Mouse (Mus musculus) liver, embryonic 16.5 days (tissue): ENCODE data around the gene Ccdc83. TPM values are rescaled to one million over a fixed set of nuclear protein-coding genes. Genes with fewer than 3 reads are reported as not detected.
A peak's percentile ranks its signal among the peaks of the same experiment; 100 is the strongest.
"Not testable (repeated sequence)": the region's sequence is repeated elsewhere in the genome, so short reads cannot be mapped to it uniquely, and the experiment has no call there.

Source experiments
- ATAC-seq: fragments of 200-750 bp; cut with Nextera tagmentation; 2 replicates; pipeline ENCODE4 v1.8.0; 2017; ENCODE audit warnings: low read depth, mild to moderate bottlenecking, moderate number of reproducible peaks, moderate library complexity
- H3K27ac ChIP-seq: fragments of 300-500 bp; sonication (generic); 2 replicates; pipeline ENCODE4 v1.5.1; 2014; ENCODE audit warnings: mild to moderate bottlenecking, low read length
- H3K27me3 ChIP-seq: fragments of 300-500 bp; sonication (generic); 2 replicates; pipeline ENCODE4 v1.6.1; 2014; ENCODE audit warnings: low read depth, low read length, mixed read lengths; ENCODE audit not compliant: control insufficient read depth, insufficient read depth
- H3K36me3 ChIP-seq: fragments of 300-500 bp; sonication (generic); 2 replicates; pipeline ENCODE4 v1.6.1; 2014; ENCODE audit warnings: mild to moderate bottlenecking; ENCODE audit not compliant: control insufficient read depth, insufficient read depth
- H3K4me1 ChIP-seq: fragments of 300-500 bp; sonication (generic); 2 replicates; pipeline ENCODE4 v1.6.1; 2014; ENCODE audit warnings: low read depth, low read length, mixed read lengths; ENCODE audit not compliant: control insufficient read depth
- H3K4me2 ChIP-seq: fragments of 300-500 bp; sonication (generic); 2 replicates; pipeline ENCODE4 v1.6.1; 2014; ENCODE audit warnings: low read depth, low read length, mixed read lengths
- H3K4me3 ChIP-seq: fragments of 300-500 bp; sonication (generic); 2 replicates; pipeline ENCODE4 v1.5.1; 2014; ENCODE audit warnings: low read depth, mild to moderate bottlenecking, low read length
- H3K9ac ChIP-seq: fragments of 300-500 bp; sonication (generic); 2 replicates; pipeline ENCODE4 v1.6.1; 2014; ENCODE audit warnings: low read depth, low read length
- H3K9me3 ChIP-seq: fragments of 300-500 bp; sonication (generic); replicated peaks from 2 replicates; pipeline ENCODE4 v1.6.1; 2016; ENCODE audit warnings: low read length; ENCODE audit not compliant: control insufficient read depth
- WGBS: fragments of 180-500 bp; shearing (Covaris S2); extraction: QIAGEN DNeasy Blood & Tissue Kit; methylation state at CpG from one replicate; pipeline ENCODE4 v1.1.7; 2014; ENCODE audit not compliant: insufficient replicate concordance; 5-methylcytosine and 5-hydroxymethylcytosine counted together
- polyA plus RNA-seq: library from polyadenylated mRNA; unstranded; fragments of >200 nt; fragmentation: Nextera tagmentation; extraction: Ambion mirVana; gene quantifications from 2 replicates; pipeline ENCODE4 v1.2.1, GENCODE M21; 2015

Gene Ccdc83
- polyA plus RNA-seq, 1 experiment from 2014 or later, result not detected

DNA sequence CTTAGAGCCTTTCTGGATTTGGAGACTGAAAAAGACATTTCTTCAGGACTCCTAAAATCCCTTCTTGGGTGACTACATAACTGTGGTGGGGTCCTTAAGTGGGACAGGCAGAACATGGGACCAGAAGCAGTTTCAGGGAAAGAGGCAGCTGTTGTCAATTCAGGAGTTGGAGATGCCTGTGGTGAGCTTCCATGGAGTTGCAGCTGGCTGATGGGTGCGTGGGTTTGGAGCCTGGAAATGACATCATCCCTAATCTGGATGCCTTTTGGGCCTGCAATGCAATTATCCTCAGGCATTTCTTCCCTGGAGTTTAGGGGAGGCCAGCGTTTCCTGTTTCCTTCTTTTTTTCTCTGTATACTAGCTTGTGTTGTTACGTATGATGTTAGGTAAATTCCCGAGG lies 31.7 kb downstream of the Ccdc83 start:
- no peak overlapping the region for H3K27ac ChIP-seq
- no peak overlapping the region for H3K4me3 ChIP-seq
- H3K9me3 ChIP-seq, result no peaks in the 10 kb centered on the region
- H3K36me3 ChIP-seq, result no peaks in the 10 kb centered on the region
- no peaks in the 10 kb centered on the region for H3K4me1 ChIP-seq
- ATAC-seq, result no peak
- no peak overlapping the region for H3K9ac ChIP-seq
- H3K4me2 ChIP-seq, result no peak overlapping the region
- no peaks in the 10 kb centered on the region for H3K27me3 ChIP-seq
- 42% methylated on average over 4 of the region's 4 CpGs for WGBS

DNA sequence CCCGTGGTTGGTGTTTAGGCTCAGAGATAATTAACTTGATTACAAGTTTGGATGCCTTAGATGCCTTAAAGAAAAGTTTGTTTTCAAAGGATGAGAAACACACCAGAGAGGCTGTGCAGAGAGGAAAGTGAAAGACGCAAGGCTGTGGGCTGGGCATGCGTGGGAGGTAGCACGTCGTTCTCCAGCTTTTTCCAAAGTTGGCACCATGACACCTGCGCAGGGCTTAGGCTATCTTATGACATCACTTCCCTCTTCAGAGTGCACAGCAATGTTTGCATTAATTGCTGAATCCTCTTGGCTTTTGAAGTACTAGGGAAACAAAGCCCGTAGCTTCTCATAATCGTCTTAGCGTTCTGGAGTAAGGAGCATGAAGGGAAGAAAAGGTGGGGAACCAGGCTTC lies 34.1 kb downstream of the Ccdc83 start:
- Histone ChIP-seq H3K36me3 (no peaks in the 10 kb centered on the region), H3K9me3 (no peaks in the 10 kb centered on the region), H3K4me3 (no peak overlapping the region), H3K27me3 (no peaks in the 10 kb centered on the region), H3K27ac (no peak overlapping the region), H3K9ac (no peak overlapping the region), H3K4me2 (no peak overlapping the region), H3K4me1 (no peaks in the 10 kb centered on the region)
- WGBS, result 72% methylated on average over 9 of the region's 9 CpGs
- no peak for ATAC-seq

DNA sequence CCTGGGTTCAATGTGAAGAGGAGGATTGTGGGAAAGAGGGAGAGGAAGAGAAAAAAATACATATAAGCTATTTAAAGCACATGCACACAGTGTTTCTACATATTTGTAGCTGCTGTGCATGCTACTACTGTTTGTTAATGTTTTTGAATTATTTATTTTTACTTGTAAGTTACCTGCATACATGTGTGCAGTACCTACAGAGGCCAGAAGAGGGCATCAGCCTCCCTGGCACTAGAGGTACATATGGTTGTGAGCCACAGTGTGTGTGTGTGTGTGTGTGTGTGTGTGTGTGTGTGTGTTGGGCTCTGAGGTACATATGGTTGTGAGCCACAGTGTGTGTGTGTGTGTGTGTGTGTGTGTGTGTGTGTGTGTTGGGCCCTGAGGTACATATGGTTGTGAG lies 36.7 kb downstream of the Ccdc83 start:
- not testable (repeated sequence) for H3K27ac ChIP-seq, H3K4me1 ChIP-seq, H3K9me3 ChIP-seq, H3K36me3 ChIP-seq, H3K4me2 ChIP-seq, H3K27me3 ChIP-seq, ATAC-seq, H3K4me3 ChIP-seq, H3K9ac ChIP-seq

DNA sequence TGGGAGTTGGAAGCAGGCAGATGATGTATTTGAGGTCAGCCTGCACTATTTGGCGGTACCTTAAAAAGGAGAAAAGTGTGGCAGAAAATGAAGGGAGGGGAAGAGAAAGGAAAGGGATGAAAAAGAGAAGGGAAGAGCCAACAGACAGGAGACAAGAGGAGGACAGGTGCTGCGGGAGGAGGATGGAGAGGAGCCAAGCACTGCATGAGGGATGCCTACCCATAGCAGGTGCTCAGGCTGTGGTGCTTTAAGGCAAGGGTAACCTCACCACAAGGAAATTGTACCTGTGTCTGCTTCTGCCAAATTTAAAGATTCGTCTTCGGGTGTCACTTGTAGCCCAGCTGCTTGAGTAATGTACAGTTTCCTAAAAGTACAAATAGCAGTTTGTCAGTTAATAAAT lies 37.5 kb downstream of the Ccdc83 start:
- Histone ChIP-seq H3K4me2 (no peak overlapping the region), H3K36me3 (no peaks in the 10 kb centered on the region), H3K4me3 (no peak overlapping the region), H3K27me3 (no peaks in the 10 kb centered on the region), H3K9ac (no peak overlapping the region), H3K9me3 (no peaks in the 10 kb centered on the region), H3K4me1 (no peaks in the 10 kb centered on the region), H3K27ac (no peak overlapping the region)
- WGBS, result 62% methylated on average over 4 of the region's 4 CpGs
- no peak for ATAC-seq

DNA sequence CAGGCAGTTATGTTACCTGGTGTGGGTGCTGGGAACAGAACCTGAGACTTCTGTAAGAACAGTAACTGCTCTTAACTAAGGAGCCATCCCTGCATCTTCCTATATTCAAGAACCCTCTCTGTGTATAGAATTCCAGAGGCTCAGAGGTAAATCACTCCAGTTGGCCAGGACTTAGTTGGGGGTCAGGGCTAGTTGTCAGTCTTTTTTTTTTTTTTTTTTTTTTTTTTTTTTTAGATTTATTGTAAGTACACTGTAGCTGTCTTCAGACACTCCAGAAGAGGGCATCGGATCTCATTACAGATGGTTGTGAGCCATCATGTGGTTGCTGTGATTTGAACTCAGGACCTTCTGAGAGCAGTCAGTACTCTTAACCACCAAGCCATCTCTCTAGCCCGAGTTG lies 44.1 kb downstream of the Ccdc83 start:
- no peak overlapping the region for H3K4me3 ChIP-seq
- no peak overlapping the region for H3K4me2 ChIP-seq
- H3K9me3 ChIP-seq, result no peaks in the 10 kb centered on the region
- no peak overlapping the region for H3K27ac ChIP-seq
- no peaks in the 10 kb centered on the region for H3K36me3 ChIP-seq
- ATAC-seq, result no peak
- no peaks in the 10 kb centered on the region for H3K4me1 ChIP-seq
- no peak overlapping the region for H3K9ac ChIP-seq
- no peaks in the 10 kb centered on the region for H3K27me3 ChIP-seq
- 38% methylated on average over 2 of the region's 2 CpGs for WGBS

DNA sequence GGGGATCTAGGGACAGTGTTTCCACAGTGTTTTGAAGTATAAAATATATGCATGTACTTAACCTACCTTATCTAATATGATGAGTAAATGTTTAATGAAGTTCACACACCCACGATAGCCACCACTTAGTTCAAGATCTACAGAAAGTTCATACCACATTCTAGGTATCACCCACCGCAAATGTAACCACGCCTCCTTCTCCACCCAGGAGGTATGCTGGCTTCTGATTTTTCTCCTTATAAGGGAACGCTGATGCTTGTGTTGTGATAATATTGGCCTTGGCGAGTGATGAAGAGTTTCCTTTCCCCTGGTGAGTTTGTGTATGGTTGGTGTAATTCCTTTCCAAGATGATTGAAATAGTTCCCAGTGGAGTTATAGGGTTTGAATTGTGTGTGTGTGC lies 47.5 kb downstream of the Ccdc83 start:
- no peaks in the 10 kb centered on the region for H3K36me3 ChIP-seq
- H3K4me2 ChIP-seq, result no peak overlapping the region
- no peak overlapping the region for H3K4me3 ChIP-seq
- no peak overlapping the region for H3K27ac ChIP-seq
- no peak overlapping the region for H3K9ac ChIP-seq
- no peaks in the 10 kb centered on the region for H3K4me1 ChIP-seq
- no peaks in the 10 kb centered on the region for H3K9me3 ChIP-seq
- 49% methylated on average over 5 of the region's 5 CpGs for WGBS
- ATAC-seq, result no peak
- H3K27me3 ChIP-seq, result no peaks in the 10 kb centered on the region

DNA sequence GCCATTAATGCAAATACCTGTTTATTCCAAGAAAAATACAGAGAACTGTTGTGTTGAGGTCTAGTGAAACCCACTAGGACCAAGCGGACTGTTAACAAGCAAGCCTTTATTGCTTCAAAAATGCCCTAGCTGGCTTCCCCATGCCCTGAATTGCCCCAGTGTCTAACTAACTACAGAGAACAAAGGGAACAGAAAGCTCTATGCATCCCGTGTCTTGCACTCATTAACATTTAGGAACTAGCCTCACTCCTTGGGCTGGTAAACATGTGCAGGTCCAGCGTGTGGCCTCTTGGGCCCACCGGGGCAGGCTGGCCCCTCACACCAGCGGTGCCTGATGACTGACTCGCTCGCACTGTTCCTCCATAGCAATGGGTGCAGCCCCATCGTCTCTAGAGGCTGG lies 49.1 kb downstream of the Ccdc83 start:
- H3K4me3 ChIP-seq, result no peak overlapping the region
- no peaks in the 10 kb centered on the region for H3K4me1 ChIP-seq
- no peaks in the 10 kb centered on the region for H3K36me3 ChIP-seq
- H3K9me3 ChIP-seq, result no peaks in the 10 kb centered on the region
- H3K9ac ChIP-seq, result no peak overlapping the region
- H3K27ac ChIP-seq, result no peak overlapping the region
- WGBS, result 65% methylated on average over 8 of the region's 8 CpGs
- H3K27me3 ChIP-seq, result no peaks in the 10 kb centered on the region
- H3K4me2 ChIP-seq, result no peak overlapping the region
- ATAC-seq, result no peak

DNA sequence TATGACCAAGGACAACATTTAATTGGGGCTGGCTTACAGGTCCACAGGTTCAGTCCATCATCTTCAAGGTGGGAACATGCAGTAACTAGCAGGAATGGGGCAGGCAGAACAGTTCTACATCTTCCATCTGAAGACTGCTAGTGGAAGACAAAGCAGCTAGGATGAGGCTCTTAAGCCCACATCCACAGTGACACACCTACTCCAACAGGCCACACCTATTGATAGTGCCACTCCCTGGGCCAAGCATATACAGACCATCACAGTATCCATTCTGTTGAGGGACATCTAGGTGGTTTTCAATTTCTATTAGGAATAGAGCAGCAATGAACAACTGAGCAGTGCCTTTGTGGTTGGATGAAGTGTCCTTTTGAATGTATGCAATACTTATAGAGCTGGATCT lies 54.6 kb downstream of the Ccdc83 start:
- Histone ChIP-seq H3K9ac (no peak overlapping the region), H3K9me3 (no peaks in the 10 kb centered on the region), H3K27ac (no peak overlapping the region), H3K4me1 (no peaks in the 10 kb centered on the region; the same call in none of the 2 replicates), H3K4me2 (no peak overlapping the region), H3K27me3 (no peaks in the 10 kb centered on the region), H3K4me3 (no peak overlapping the region), H3K36me3 (peaks cover 34% of the 10 kb centered on the region)
- peak; percentile 52 for ATAC-seq

DNA sequence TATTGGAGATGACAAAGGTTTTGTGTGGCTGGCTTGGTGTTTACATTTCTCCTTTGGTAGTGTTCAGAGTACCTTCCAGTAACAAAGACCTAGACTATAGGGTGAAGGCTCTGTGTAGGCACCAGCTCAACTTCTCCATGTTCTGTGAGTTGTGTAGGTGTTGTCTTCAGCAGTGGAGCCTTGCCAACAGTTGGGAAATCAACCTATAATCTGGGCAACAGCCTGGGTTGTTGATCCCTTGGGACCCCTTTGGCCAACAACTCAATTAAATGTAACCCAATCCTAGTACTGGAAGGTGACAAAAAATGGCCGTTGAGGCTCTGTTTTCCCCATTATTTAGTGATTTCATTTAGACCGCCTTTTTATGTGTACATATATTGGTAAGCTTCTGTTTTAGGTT lies 55.5 kb downstream of the Ccdc83 start:
- H3K27ac ChIP-seq, result no peak overlapping the region
- H3K9ac ChIP-seq, result no peak overlapping the region
- H3K36me3 ChIP-seq, result peaks cover 41% of the 10 kb centered on the region
- peak; percentile 4; the same call in 1 of the 2 replicates for ATAC-seq
- WGBS, result 84% methylated on average over 2 of the region's 2 CpGs
- H3K27me3 ChIP-seq, result no peaks in the 10 kb centered on the region
- H3K4me1 ChIP-seq, result no peaks in the 10 kb centered on the region; the same call in none of the 2 replicates
- H3K4me2 ChIP-seq, result no peak overlapping the region
- no peaks in the 10 kb centered on the region for H3K9me3 ChIP-seq
- H3K4me3 ChIP-seq, result no peak overlapping the region

DNA sequence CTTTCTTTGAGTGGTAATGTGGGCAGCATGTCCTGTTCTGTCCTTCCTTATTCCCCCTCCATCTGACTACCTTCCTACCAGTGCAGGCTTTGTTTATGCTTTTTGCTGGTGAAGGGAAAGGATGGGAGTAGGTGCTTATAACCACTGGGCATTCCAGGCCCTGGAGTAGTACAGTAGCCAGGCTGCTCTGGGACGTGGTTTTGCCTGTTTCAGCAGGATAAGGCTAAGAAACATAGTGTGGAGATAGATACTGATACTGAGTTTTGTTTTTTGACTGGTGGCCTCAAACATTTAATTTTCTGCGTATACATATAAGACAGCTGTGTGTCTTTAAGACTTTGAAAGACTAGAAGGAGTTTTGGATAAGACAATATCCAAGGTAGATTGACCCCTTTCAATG lies 61.7 kb downstream of the Ccdc83 start:
- 40% methylated on average over 2 of the region's 2 CpGs for WGBS
- Histone ChIP-seq H3K36me3 (peaks cover 74% of the 10 kb centered on the region), H3K27me3 (no peaks in the 10 kb centered on the region), H3K4me1 (no peaks in the 10 kb centered on the region), H3K9ac (no peak overlapping the region), H3K4me2 (no peak overlapping the region), H3K27ac (no peak overlapping the region), H3K4me3 (no peak overlapping the region), H3K9me3 (no peaks in the 10 kb centered on the region)
- peak; percentile 31; the same call in 1 of the 2 replicates for ATAC-seq
